Mouse (Mus musculus): ENCODE data around the gene Adap1. TPM values are rescaled to one million over a fixed set of nuclear protein-coding genes. Genes with fewer than 3 reads are reported as not detected.

Adap1 gene
- polyA plus RNA-seq, 1 experiment from 2014 or later = 0.46 TPM

- no peaks in the 10 kb centered on the region for H3K9me3 ChIP-seq (replicated peaks)
- H3K4me3 ChIP-seq = peak overlapping the region; percentile 2; the same call in 1 of the 2 replicates
- H3K4me1 ChIP-seq = peaks cover 33% of the 10 kb centered on the region
- H3K36me3 ChIP-seq = peaks cover 22% of the 10 kb centered on the region; the same call in 1 of the 2 replicates
- 36% methylated on average over 12 of the region's 12 CpGs for WGBS
- DNase-seq (ENCODE audit: low spot score) = peak; percentile 92
- H3K27me3 ChIP-seq (ENCODE audit: low read depth, poor library complexity, severe bottlenecking) = no peaks in the 10 kb centered on the region
- H3K27ac ChIP-seq = peak overlapping the region; percentile 72
These were observed 39.0 kb upstream of the Adap1 start for GRCm38 (mm10) chr5:139364260-139364910.

- H3K36me3 ChIP-seq = peaks cover 22% of the 10 kb centered on the region; the same call in 1 of the 2 replicates
- no peaks in the 10 kb centered on the region for H3K9me3 ChIP-seq (replicated peaks)
- H3K4me3 ChIP-seq = no peak overlapping the region
- H3K4me1 ChIP-seq = peaks cover 33% of the 10 kb centered on the region
- H3K27ac ChIP-seq = no peak overlapping the region
- H3K27me3 ChIP-seq (ENCODE audit: low read depth, poor library complexity, severe bottlenecking) = no peaks in the 10 kb centered on the region
- 72% methylated on average over 7 of the region's 7 CpGs for WGBS
- no peak for DNase-seq (ENCODE audit: low spot score)
These were observed 38.4 kb upstream of the Adap1 start for GRCm38 (mm10) chr5:139363858-139364257.

- DNase-seq (ENCODE audit: low spot score) = no peak
- H3K4me1 ChIP-seq = peaks cover 22% of the 10 kb centered on the region
- peaks cover 22% of the 10 kb centered on the region; the same call in 1 of the 2 replicates for H3K36me3 ChIP-seq
- H3K4me3 ChIP-seq = no peak overlapping the region
- 0 out of 2 replicates have a peak, but pooled peaks cover 4% of the 10 kb centered on the region for H3K27me3 ChIP-seq (ENCODE audit: low read depth, poor library complexity, severe bottlenecking)
- no peak overlapping the region for H3K27ac ChIP-seq
- no peaks in the 10 kb centered on the region for H3K9me3 ChIP-seq (replicated peaks)
- 93% methylated on average over 5 of the region's 5 CpGs for WGBS
These were observed 33.8 kb upstream of the Adap1 start for GRCm38 (mm10) chr5:139359244-139359643.

GRCm38 (mm10) chr5:139358653-139359052 lies 33.2 kb upstream of the Adap1 start:
- no peak overlapping the region for H3K27ac ChIP-seq
- H3K4me1 ChIP-seq = peaks cover 21% of the 10 kb centered on the region
- peaks cover 20% of the 10 kb centered on the region; the same call in 1 of the 2 replicates for H3K36me3 ChIP-seq
- 0 out of 2 replicates have a peak, but pooled peaks cover 4% of the 10 kb centered on the region for H3K27me3 ChIP-seq (ENCODE audit: low read depth, poor library complexity, severe bottlenecking)
- DNase-seq (ENCODE audit: low spot score) = no peak
- H3K4me3 ChIP-seq = no peak overlapping the region
- H3K9me3 ChIP-seq (replicated peaks) = no peaks in the 10 kb centered on the region
- 74% methylated on average over 2 of the region's 2 CpGs for WGBS

GRCm38 (mm10) chr5:139355235-139355772 lies 29.9 kb upstream of the Adap1 start:
- Histone ChIP-seq H3K9me3 (replicated peaks) (no peaks in the 10 kb centered on the region), H3K27ac (no peak overlapping the region), H3K4me3 (no peak overlapping the region), H3K27me3 (ENCODE audit: low read depth, poor library complexity, severe bottlenecking) (peaks cover 31% of the 10 kb centered on the region), H3K36me3 (0 out of 2 replicates have a peak, but pooled peaks cover 4% of the 10 kb centered on the region), H3K4me1 (peaks cover 32% of the 10 kb centered on the region)
- peak; percentile 82 for DNase-seq (ENCODE audit: low spot score)
- 38% methylated on average over 19 of the region's 19 CpGs for WGBS

GRCm38 (mm10) chr5:139353946-139354345 lies 28.5 kb upstream of the Adap1 start:
- Histone ChIP-seq H3K4me1 (peaks cover 35% of the 10 kb centered on the region), H3K9me3 (replicated peaks) (no peaks in the 10 kb centered on the region), H3K36me3 (no peaks in the 10 kb centered on the region), H3K27ac (no peak overlapping the region), H3K4me3 (no peak overlapping the region), H3K27me3 (ENCODE audit: low read depth, poor library complexity, severe bottlenecking) (peaks cover 31% of the 10 kb centered on the region)
- no peak for DNase-seq (ENCODE audit: low spot score)
- WGBS = 85% methylated on average over 11 of the region's 11 CpGs

- DNase-seq (ENCODE audit: low spot score) = no peak
- 61% methylated on average over 10 of the region's 10 CpGs for WGBS
- H3K27ac ChIP-seq = no peak overlapping the region
These were observed 28.1 kb upstream of the Adap1 start for GRCm38 (mm10) chr5:139353496-139353895.

GRCm38 (mm10) chr5:139352317-139352716 lies 26.9 kb upstream of the Adap1 start, which contains the start of gene Cyp2w1:
Gene Cyp2w1 (plus strand): TSS chr5:139352617.
- DNase-seq (ENCODE audit: low spot score) = no peak
- WGBS = 54% methylated on average over 6 of the region's 6 CpGs
- H3K9me3 ChIP-seq (replicated peaks) = no peaks in the 10 kb centered on the region
- H3K27me3 ChIP-seq (ENCODE audit: low read depth, poor library complexity, severe bottlenecking) = peaks cover 31% of the 10 kb centered on the region
- H3K27ac ChIP-seq = peak within 1 kb of the TSS; percentile 19
- H3K36me3 ChIP-seq = no peaks in the 10 kb centered on the region
- H3K4me3 ChIP-seq = 0 out of 2 replicates have a peak within 1 kb of the TSS, but pooled peaks have one; percentile 1
- peaks cover 35% of the 10 kb centered on the region for H3K4me1 ChIP-seq

More at GRCm38 (mm10) chr5:139353496-139353895, 28.1 kb upstream of the Adap1 start:
- H3K4me1 ChIP-seq = peaks cover 35% of the 10 kb centered on the region
- peaks cover 31% of the 10 kb centered on the region for H3K27me3 ChIP-seq (ENCODE audit: low read depth, poor library complexity, severe bottlenecking)
- no peak overlapping the region for H3K4me3 ChIP-seq
- H3K36me3 ChIP-seq = no peaks in the 10 kb centered on the region
- H3K9me3 ChIP-seq (replicated peaks) = no peaks in the 10 kb centered on the region

GRCm38 (mm10) chr5:139351628-139352027 lies 26.2 kb upstream of the Adap1 start:
- no peaks in the 10 kb centered on the region for H3K9me3 ChIP-seq (replicated peaks)
- no peak for DNase-seq (ENCODE audit: low spot score)
- 27% methylated on average over 8 of the region's 8 CpGs for WGBS
- peaks cover 31% of the 10 kb centered on the region for H3K27me3 ChIP-seq (ENCODE audit: low read depth, poor library complexity, severe bottlenecking)
- H3K4me3 ChIP-seq = 0 out of 2 replicates have a peak overlapping the region, but pooled peaks have one; percentile 1
- peak overlapping the region; percentile 19 for H3K27ac ChIP-seq
- H3K4me1 ChIP-seq = peaks cover 28% of the 10 kb centered on the region
- no peaks in the 10 kb centered on the region for H3K36me3 ChIP-seq

- H3K4me3 ChIP-seq = 0 out of 2 replicates have a peak within 1 kb of the TSS, but pooled peaks have one; percentile 1
- H3K4me1 ChIP-seq = peaks cover 25% of the 10 kb centered on the region
- peaks cover 29% of the 10 kb centered on the region for H3K27me3 ChIP-seq (ENCODE audit: low read depth, poor library complexity, severe bottlenecking)
- peak within 1 kb of the TSS; percentile 19 for H3K27ac ChIP-seq
- no peaks in the 10 kb centered on the region for H3K36me3 ChIP-seq
- no peak for DNase-seq (ENCODE audit: low spot score)
- no peaks in the 10 kb centered on the region for H3K9me3 ChIP-seq (replicated peaks)
- WGBS = 52% methylated on average over 5 of the region's 5 CpGs
These were observed 25.7 kb upstream of the Adap1 start, which contains the start of gene Cox19 for GRCm38 (mm10) chr5:139351134-139351533. Gene Cox19 (minus strand): TSS chr5:139351418.

- WGBS = 84% methylated on average over 6 of the region's 6 CpGs
- Histone ChIP-seq H3K4me3 (no peak overlapping the region), H3K36me3 (no peaks in the 10 kb centered on the region), H3K27ac (no peak overlapping the region), H3K27me3 (ENCODE audit: low read depth, poor library complexity, severe bottlenecking) (peaks cover 27% of the 10 kb centered on the region), H3K4me1 (peaks cover 29% of the 10 kb centered on the region), H3K9me3 (replicated peaks) (no peaks in the 10 kb centered on the region)
- no peak for DNase-seq (ENCODE audit: low spot score)
These were observed 24.3 kb upstream of the Adap1 start for GRCm38 (mm10) chr5:139349713-139350112.

- H3K36me3 ChIP-seq = peaks cover 8% of the 10 kb centered on the region
- DNase-seq (ENCODE audit: low spot score) = no peak
- H3K4me1 ChIP-seq = peaks cover 36% of the 10 kb centered on the region
- no peak overlapping the region for H3K27ac ChIP-seq
- WGBS = 74% methylated on average over 1 of the region's 1 CpGs
- H3K9me3 ChIP-seq (replicated peaks) = no peaks in the 10 kb centered on the region
- peaks cover 17% of the 10 kb centered on the region for H3K27me3 ChIP-seq (ENCODE audit: low read depth, poor library complexity, severe bottlenecking)
- H3K4me3 ChIP-seq = no peak overlapping the region
These were observed 21.8 kb upstream of the Adap1 start for GRCm38 (mm10) chr5:139347225-139347624.

GRCm38 (mm10) chr5:139345364-139345714 lies 19.9 kb upstream of the Adap1 start:
- no peaks in the 10 kb centered on the region for H3K27me3 ChIP-seq (ENCODE audit: low read depth, poor library complexity, severe bottlenecking)
- DNase-seq (ENCODE audit: low spot score) = no peak
- 11% methylated on average over 5 of the region's 5 CpGs for WGBS
- H3K27ac ChIP-seq = peak overlapping the region; percentile 89; the same call in 1 of the 2 replicates
- peaks cover 25% of the 10 kb centered on the region for H3K36me3 ChIP-seq
- H3K4me3 ChIP-seq = peak overlapping the region; percentile 87
- peaks cover 19% of the 10 kb centered on the region for H3K4me1 ChIP-seq
- no peaks in the 10 kb centered on the region for H3K9me3 ChIP-seq (replicated peaks)

Data from limb, embryonic 10.5 days (tissue).